10 mouse cellular contexts compared by ENCODE assay signal in genomic region chr7:31050921-31051320, GRCm38 (mm10). TPM values are rescaled to one million over a fixed set of nuclear protein-coding genes. Genes with fewer than 3 reads are reported as not detected.
A peak's percentile ranks its signal among the peaks of the same experiment; 100 is the strongest.
DNase-seq lines count a peak whose midpoint lies in the region; ATAC-seq and TF ChIP-seq lines count a peak whose summit lies in the region.
"Had no signal": no experiment of that assay in that cellular context is flagged by ENCODE, and none has a peak within 500 bp of the region (broad histone marks: within the 10 kb centered on the region; RNA-seq: fewer than 3 reads in every experiment).

No protein-coding gene starts in this region.

- peak overlapping the region; percentile 10; the same call in 1 of the 2 replicates for H3K4me3 ChIP-seq in kidney, postnatal 0 days (replicated peaks; ENCODE audit: low read depth, low read length)
- H3K4me3 ChIP-seq in hindbrain, postnatal 0 days (ENCODE audit: low read length), result peak overlapping the region; percentile 46
- peak overlapping the region; percentile 44 for H3K4me3 ChIP-seq in midbrain, postnatal 0 days (ENCODE audit: low read depth, low read length)

- H3K4me2 ChIP-seq in kidney, postnatal 0 days (ENCODE audit: low read length), result peak overlapping the region; percentile 41; the same call in 1 of the 2 replicates
- H3K4me2 ChIP-seq in hindbrain, postnatal 0 days (ENCODE audit: low read depth, low read length), result peak overlapping the region; percentile 60
- peak overlapping the region; percentile 69 for H3K4me2 ChIP-seq in midbrain, postnatal 0 days (ENCODE audit: low read depth, low read length, poor library complexity, severe bottlenecking)

- no peak overlapping the region for H3K9ac ChIP-seq in kidney, postnatal 0 days (ENCODE audit: low read depth, low read length)
- H3K9ac ChIP-seq in hindbrain, postnatal 0 days (replicated peaks; ENCODE audit: low read length), result peak overlapping the region; percentile 56
- H3K9ac ChIP-seq in midbrain, postnatal 0 days (replicated peaks; ENCODE audit: low read length, poor library complexity, severe bottlenecking), result peak overlapping the region; percentile 67

- H3K4me1 ChIP-seq in kidney, postnatal 0 days (replicated peaks; ENCODE audit: insufficient read depth, low read length), result peaks cover 19% of the 10 kb centered on the region
- peaks cover 22% of the 10 kb centered on the region; the same call in 1 of the 2 replicates for H3K4me1 ChIP-seq in hindbrain, postnatal 0 days (ENCODE audit: insufficient read depth, low read length)
- H3K4me1 ChIP-seq in midbrain, postnatal 0 days (ENCODE audit: insufficient read depth, low read length), result peaks cover 9% of the 10 kb centered on the region; the same call in 1 of the 2 replicates

- DNase-seq in kidney, postnatal 0 days (ENCODE audit: low spot score), result no peak
- no peak for DNase-seq in kidney, adult 11 months
- DNase-seq in cerebellum, postnatal 25 days, result peak; percentile 71 to 80
- peak; percentile 69 for DNase-seq in hindbrain, postnatal 0 days (ENCODE audit: low spot score)
- peak; percentile 60 for DNase-seq in midbrain, postnatal 0 days (ENCODE audit: low spot score)
- DNase-seq in urinary bladder, adult 2 months (ENCODE audit: low spot score), result no peak
- DNase-seq in testis, postnatal 14 days (ENCODE audit: low spot score), result no peak
- no peak for DNase-seq in adipocyte (ENCODE audit: low spot score)

- no peak overlapping the region for H3K27ac ChIP-seq in kidney, postnatal 0 days
- peak overlapping the region; percentile 56; the same call in 1 of the 2 replicates for H3K27ac ChIP-seq in hindbrain, postnatal 0 days
- peak overlapping the region; percentile 27 for H3K27ac ChIP-seq in midbrain, postnatal 0 days (ENCODE audit: low read depth, low read length)

- ATAC-seq in kidney, postnatal 0 days (replicated peaks; ENCODE audit: low FRiP score, low read depth), result no peak
- ATAC-seq in hindbrain, postnatal 0 days, result peak; percentile 8
- no peak for ATAC-seq in midbrain, postnatal 0 days (ENCODE audit: low FRiP score)
- ATAC-seq: Patski had no signal

- H3K36me3 ChIP-seq in kidney, postnatal 0 days (ENCODE audit: insufficient read depth, low read length), result no peaks in the 10 kb centered on the region
- H3K36me3 ChIP-seq in hindbrain, postnatal 0 days (ENCODE audit: insufficient read depth, low read length), result no peaks in the 10 kb centered on the region
- no peaks in the 10 kb centered on the region for H3K36me3 ChIP-seq in midbrain, postnatal 0 days (ENCODE audit: insufficient read depth, low read length)

- 6% methylated on average over 9 of the region's 9 CpGs for WGBS in kidney, postnatal 0 days
- 4% methylated on average over 9 of the region's 9 CpGs for WGBS in hindbrain, postnatal 0 days
- WGBS in midbrain, postnatal 0 days, result 2% methylated on average over 9 of the region's 9 CpGs

- no peaks in the 10 kb centered on the region for H3K9me3 ChIP-seq in kidney, postnatal 0 days (replicated peaks; ENCODE audit: low read length)
- no peaks in the 10 kb centered on the region for H3K9me3 ChIP-seq in hindbrain, postnatal 0 days (ENCODE audit: low read length)
- H3K9me3 ChIP-seq in midbrain, postnatal 0 days (ENCODE audit: low read length), result no peaks in the 10 kb centered on the region

- TF ChIP-seq CTCF in kidney, postnatal 0 days (IDR thresholded peaks at IDR 0.05; ENCODE audit: low read depth), result no peak
- no peak for TF ChIP-seq CTCF in hindbrain, postnatal 0 days (IDR thresholded peaks at IDR 0.05; ENCODE audit: low read depth)
- no peak for TF ChIP-seq CTCF in midbrain, postnatal 0 days (IDR thresholded peaks at IDR 0.05)

- H3K27me3 ChIP-seq in kidney, postnatal 0 days (ENCODE audit: insufficient read depth, low read length), result peaks cover 39% of the 10 kb centered on the region
- peaks cover 16% of the 10 kb centered on the region; the same call in 1 of the 2 replicates for H3K27me3 ChIP-seq in hindbrain, postnatal 0 days (ENCODE audit: insufficient read depth, low read length)
- H3K27me3 ChIP-seq in midbrain, postnatal 0 days (ENCODE audit: insufficient read depth, low read length), result peaks cover 14% of the 10 kb centered on the region

RNA-seq across cellular contexts. Expression of gene Fxyd7, which starts 0.3 kb away (rescaled TPM):
- 6.1 and 8.5 TPM in 2 replicates for polyA plus RNA-seq in kidney, postnatal 0 days (2015; fragmentation: Nextera tagmentation; extraction: Ambion mirVana)
- 234 and 282 TPM in 2 replicates for total RNA-seq in hindbrain, postnatal 0 days (2014; rRNA removed)
- 466 and 477 TPM in 2 replicates for polyA plus RNA-seq in hindbrain, postnatal 0 days (2015; fragmentation: Nextera tagmentation; extraction: Ambion mirVana)
- 189 and 285 TPM in 2 replicates for total RNA-seq in midbrain, postnatal 0 days (2014; rRNA removed)
- polyA plus RNA-seq in midbrain, postnatal 0 days (2015; fragmentation: Nextera tagmentation; extraction: Ambion mirVana), result 455 and 516 TPM in 2 replicates
- polyA plus RNA-seq in urinary bladder, adult 2 months (2012; rRNA removed), result 7.4 and 10.7 TPM in 2 replicates
- polyA plus RNA-seq: Patski had no signal

RNA-seq across cellular contexts. Expression of gene Fxyd1, which starts 6.1 kb away (rescaled TPM):
- polyA plus RNA-seq in kidney, postnatal 0 days (2015; fragmentation: Nextera tagmentation; extraction: Ambion mirVana), result 62.0 and 76.3 TPM in 2 replicates
- total RNA-seq in hindbrain, postnatal 0 days (2014; rRNA removed), result 24.0 and 26.5 TPM in 2 replicates
- 129 and 150 TPM in 2 replicates for polyA plus RNA-seq in hindbrain, postnatal 0 days (2015; fragmentation: Nextera tagmentation; extraction: Ambion mirVana)
- total RNA-seq in midbrain, postnatal 0 days (2014; rRNA removed), result 7.0 and 7.4 TPM in 2 replicates
- polyA plus RNA-seq in midbrain, postnatal 0 days (2015; fragmentation: Nextera tagmentation; extraction: Ambion mirVana), result 20.4 and 22.2 TPM in 2 replicates
- 494 and 552 TPM in 2 replicates for polyA plus RNA-seq in urinary bladder, adult 2 months (2012; rRNA removed)
- polyA plus RNA-seq: Patski had no signal

RNA-seq across cellular contexts. Expression of gene Lgi4, which starts 8.2 kb away (rescaled TPM):
- 0.24 and 0.34 TPM in 2 replicates for polyA plus RNA-seq in kidney, postnatal 0 days (2015; fragmentation: Nextera tagmentation; extraction: Ambion mirVana)
- total RNA-seq in hindbrain, postnatal 0 days (2014; rRNA removed), result 1.9 and 5.9 TPM in 2 replicates
- 1.2 and 1.3 TPM in 2 replicates for polyA plus RNA-seq in hindbrain, postnatal 0 days (2015; fragmentation: Nextera tagmentation; extraction: Ambion mirVana)
- 1.2 and 1.3 TPM in 2 replicates for total RNA-seq in midbrain, postnatal 0 days (2014; rRNA removed)
- polyA plus RNA-seq in midbrain, postnatal 0 days (2015; fragmentation: Nextera tagmentation; extraction: Ambion mirVana), result 0.56 and 0.81 TPM in 2 replicates
- 16.0 and 17.8 TPM in 2 replicates for polyA plus RNA-seq in urinary bladder, adult 2 months (2012; rRNA removed)
- total RNA-seq: hematopoietic stem cell, adult 5-6 weeks had no signal

RNA-seq across cellular contexts. Expression of gene Fxyd5, which starts 8.6 kb away (rescaled TPM):
- polyA plus RNA-seq in kidney, postnatal 0 days (2015; fragmentation: Nextera tagmentation; extraction: Ambion mirVana), result 31.5 and 35.9 TPM in 2 replicates
- 15.3 and 22.1 TPM in 2 replicates for total RNA-seq in hindbrain, postnatal 0 days (2014; rRNA removed)
- polyA plus RNA-seq in hindbrain, postnatal 0 days (2015; fragmentation: Nextera tagmentation; extraction: Ambion mirVana), result 33.3 and 35.3 TPM in 2 replicates
- 23.1 and 48.0 TPM in 2 replicates for total RNA-seq in midbrain, postnatal 0 days (2014; rRNA removed)
- 31.9 and 32.9 TPM in 2 replicates for polyA plus RNA-seq in midbrain, postnatal 0 days (2015; fragmentation: Nextera tagmentation; extraction: Ambion mirVana)
- polyA plus RNA-seq in urinary bladder, adult 2 months (2012; rRNA removed), result 103 and 107 TPM in 2 replicates

RNA-seq across cellular contexts. Expression of gene Fxyd3, which starts 25.6 kb away (rescaled TPM):
- 16.9 and 22.5 TPM in 2 replicates for polyA plus RNA-seq in kidney, postnatal 0 days (2015; fragmentation: Nextera tagmentation; extraction: Ambion mirVana)
- not detected in 2 replicates for total RNA-seq in hindbrain, postnatal 0 days (2014; rRNA removed)
- polyA plus RNA-seq in hindbrain, postnatal 0 days (2015; fragmentation: Nextera tagmentation; extraction: Ambion mirVana), result 1.2 and 1.5 TPM in 2 replicates
- 3.7 TPM in 1 of 2 replicates, not detected in the other for total RNA-seq in midbrain, postnatal 0 days (2014; rRNA removed)
- 0.47 TPM in 1 of 2 replicates, not detected in the other for polyA plus RNA-seq in midbrain, postnatal 0 days (2015; fragmentation: Nextera tagmentation; extraction: Ambion mirVana)
- polyA plus RNA-seq in urinary bladder, adult 2 months (2012; rRNA removed), result 445 and 558 TPM in 2 replicates
- total RNA-seq: hematopoietic stem cell, adult 5-6 weeks had no signal
- polyA plus RNA-seq: Patski had no signal

Comparison
In these comparisons a context has a peak if more than half of its experiments do, and no peak if none do; other contexts are left out.
1. DNase-seq: peak in cerebellum, postnatal 25 days (2 of 2), hindbrain, postnatal 0 days (single experiment) and midbrain, postnatal 0 days (single experiment); none in kidney, postnatal 0 days (single experiment), kidney, adult 11 months (single experiment), urinary bladder, adult 2 months (single experiment), testis, postnatal 14 days (single experiment) and adipocyte (single experiment).
2. RNA of gene Fxyd7, which starts 0.3 kb away (polyA plus RNA-seq): 466 to 477 TPM in hindbrain, postnatal 0 days and 455 to 516 TPM in midbrain, postnatal 0 days; 7.4 to 10.7 TPM in urinary bladder, adult 2 months and 6.1 to 8.5 TPM in kidney, postnatal 0 days; every median in the first group is over 10 times any median in the second.
3. Peak in every context shown above with its lines, with median percentiles within 50 percentile points of each other: H3K4me2 ChIP-seq and H3K4me3 ChIP-seq.